Mouse (Mus musculus): ENCODE data around the gene D730048I06Rik.
"Not testable (repeated sequence)": the region's sequence is repeated elsewhere in the genome, so short reads cannot be mapped to it uniquely, and the experiment has no call there.

D730048I06Rik gene

DNA sequence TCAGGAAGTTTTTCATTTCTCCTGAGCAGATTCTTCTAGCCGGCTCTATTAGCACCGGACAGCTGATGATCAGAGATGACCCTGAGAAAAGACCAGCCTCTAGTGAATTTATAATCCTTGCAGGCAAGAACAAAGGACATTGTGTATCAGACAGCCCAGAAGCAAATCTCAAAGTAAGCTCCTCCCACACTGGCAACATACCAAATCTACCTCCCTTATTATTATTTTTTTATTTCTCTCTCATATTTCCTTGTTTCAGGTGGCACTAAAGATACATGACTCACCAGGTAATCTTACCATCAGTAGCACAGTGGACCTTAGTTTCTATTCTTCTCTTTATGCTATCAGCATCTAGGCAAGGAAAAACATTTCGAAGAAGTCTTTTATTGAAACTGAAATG is at the start of gene D730048I06Rik, which contains the start of gene Gm27235:
D730048I06Rik (minus strand) TSS at position 112 of the 400 bp plus-strand sequence.
Gm27235 (minus strand) TSS at position 101 of the 400 bp plus-strand sequence.
- no peak for DNase-seq (ENCODE audit: low spot score in 2 of 2)

GRCm38 (mm10) chr9:35817881-35818280 is 28.0 kb upstream of the D730048I06Rik start:
- not testable (repeated sequence) for DNase-seq (ENCODE audit: low spot score in 2 of 2)

DNA sequence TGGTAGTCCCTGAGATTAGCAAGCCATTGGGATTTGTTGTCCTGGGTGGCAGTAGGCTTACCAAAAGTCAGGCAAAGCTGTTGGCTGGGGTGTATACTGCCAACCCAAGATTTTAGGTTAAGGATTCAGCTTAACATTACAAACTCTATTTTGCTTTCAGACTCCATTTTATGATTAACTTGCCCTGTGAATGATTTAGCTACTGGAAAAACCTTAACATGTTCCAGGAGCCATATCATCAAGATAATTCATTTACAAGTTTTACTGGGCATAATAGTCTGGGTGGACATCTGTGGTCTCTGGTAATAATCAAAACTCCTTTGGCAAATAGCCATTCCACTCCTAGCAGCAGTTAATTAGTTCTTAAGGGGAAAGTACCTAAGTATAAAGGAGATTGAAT is 8.2 kb upstream of the D730048I06Rik start:
- DNase-seq (ENCODE audit: low spot score in 2 of 2): no peak

- no peak for DNase-seq (ENCODE audit: low spot score in 2 of 2)
These were observed 11.9 kb downstream of the D730048I06Rik start, which contains the start of gene Gm17727 for GRCm38 (mm10) chr9:35778009-35778408. Gene Gm17727 (minus strand): TSS chr9:35778109.

GRCm38 (mm10) chr9:35756843-35757242 is 33.1 kb downstream of the D730048I06Rik start:
- no peak for DNase-seq (ENCODE audit: low spot score in 2 of 2)

DNA sequence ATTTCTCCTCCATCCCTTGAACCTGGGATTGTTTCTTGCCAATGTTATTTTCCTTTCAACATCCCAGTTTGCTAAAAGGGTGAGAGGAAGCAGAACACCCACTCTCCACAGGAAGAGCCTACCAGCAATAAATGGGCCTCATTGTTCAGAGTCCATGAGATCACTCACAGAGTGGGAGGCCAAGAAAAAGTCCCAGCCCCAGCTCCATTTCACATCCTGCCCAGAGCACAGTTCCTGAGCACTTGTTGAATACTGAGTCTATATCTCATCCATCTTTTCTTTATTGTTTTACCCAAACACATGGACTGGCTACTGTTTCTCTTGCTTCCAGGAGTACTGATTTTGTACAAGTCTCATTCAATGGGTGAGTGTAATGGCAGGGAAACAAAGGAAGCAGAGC is 49.2 kb downstream of the D730048I06Rik start, which contains the start of gene Gm17677:
Gm17677 (plus strand) TSS at position 301 of the 400 bp plus-strand sequence.
- DNase-seq (ENCODE audit: low spot score in 2 of 2): no peak

Measured in spleen, postnatal 14 days (tissue).